Mouse (Mus musculus): ENCODE results near the gene Slk. TPM values are rescaled to one million over a fixed set of nuclear protein-coding genes. Genes with fewer than 3 reads are reported as not detected.

Slk gene
- polyA plus RNA-seq, 1 experiment from 2014 or later: 5.4 TPM

Other genes with a start within 250 kb of the Slk start
- 0.50 and 0.63 TPM in 2 replicates for gene Sh3pxd2a, start 115.3 kb upstream of the Slk start, polyA plus RNA-seq (2015; fragmentation: Nextera tagmentation; extraction: Ambion mirVana)
- gene Stn1, start 42.2 kb upstream of the Slk start, polyA plus RNA-seq (2015; fragmentation: Nextera tagmentation; extraction: Ambion mirVana): 8.4 and 8.7 TPM in 2 replicates
- 0.15 and 0.20 TPM in 2 replicates for gene Col17a1, start 112.4 kb downstream of the Slk start, polyA plus RNA-seq (2015; fragmentation: Nextera tagmentation; extraction: Ambion mirVana)
- 53.7 and 60.6 TPM in 2 replicates for gene Sfr1, start 152.0 kb downstream of the Slk start, polyA plus RNA-seq (2015; fragmentation: Nextera tagmentation; extraction: Ambion mirVana)